Mouse (Mus musculus): ENCODE results near the gene Procr. TPM values are rescaled to one million over a fixed set of nuclear protein-coding genes. Genes with fewer than 3 reads are reported as not detected.

The Procr gene
- total RNA-seq, 2 experiments from 2014 or later, result 11.7 to 11.9 TPM

DNA sequence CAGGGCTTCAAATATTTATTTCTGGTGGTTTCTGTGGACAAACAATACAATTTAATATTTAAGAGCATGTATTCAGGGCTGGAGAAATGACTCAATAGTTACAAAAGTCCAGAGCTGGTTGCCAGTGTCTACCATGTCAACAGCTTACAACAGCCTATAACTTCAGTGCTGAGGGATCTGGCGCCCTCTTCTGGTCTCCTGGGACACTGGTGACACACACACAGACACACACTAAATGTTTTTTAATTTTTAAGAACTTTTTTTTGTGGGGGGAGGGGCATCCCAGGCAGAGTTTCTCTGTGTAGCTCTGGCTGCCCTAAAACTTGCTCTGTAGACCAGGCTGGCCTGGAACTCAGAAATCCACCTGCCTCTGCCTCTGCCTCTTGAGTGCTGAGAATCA is 4.8 kb downstream of the Procr start:
- peak; percentile 42 for DNase-seq

- no peak for DNase-seq
Observed at GRCm38 (mm10) chr2:155756855-155757566, 6.1 kb downstream of the Procr start.

- DNase-seq, result peak; percentile 78
Observed at GRCm38 (mm10) chr2:155764679-155765418, 13.9 kb downstream of the Procr start.

DNA sequence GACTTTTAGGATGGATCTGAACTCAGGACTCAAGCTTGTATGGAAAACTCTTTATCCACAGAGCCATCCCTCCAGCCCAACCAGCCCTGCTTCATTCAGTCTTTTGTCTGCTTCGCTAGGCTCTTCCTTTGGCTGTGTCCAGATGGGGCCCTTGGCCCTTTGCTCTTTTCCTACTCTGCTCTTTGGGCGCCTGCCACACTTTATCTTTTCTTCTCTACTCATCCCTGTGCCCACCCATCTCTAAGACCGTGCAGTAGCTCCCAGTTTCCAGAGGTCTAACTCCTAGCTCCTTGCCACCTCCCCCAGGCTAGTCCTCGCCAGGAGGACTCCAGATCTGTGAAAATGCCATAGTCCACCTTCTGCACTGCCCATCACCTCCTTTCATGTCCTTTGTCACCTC is 22.7 kb downstream of the Procr start:
- DNase-seq, result no peak

- no peak for DNase-seq
Observed at GRCm38 (mm10) chr2:155774261-155774926, 23.5 kb downstream of the Procr start.

- DNase-seq, result no peak
Observed at GRCm38 (mm10) chr2:155774927-155775684, 24.2 kb downstream of the Procr start, which contains the start of gene Mmp24. Gene Mmp24 (plus strand): TSS chr2:155775342.

DNA sequence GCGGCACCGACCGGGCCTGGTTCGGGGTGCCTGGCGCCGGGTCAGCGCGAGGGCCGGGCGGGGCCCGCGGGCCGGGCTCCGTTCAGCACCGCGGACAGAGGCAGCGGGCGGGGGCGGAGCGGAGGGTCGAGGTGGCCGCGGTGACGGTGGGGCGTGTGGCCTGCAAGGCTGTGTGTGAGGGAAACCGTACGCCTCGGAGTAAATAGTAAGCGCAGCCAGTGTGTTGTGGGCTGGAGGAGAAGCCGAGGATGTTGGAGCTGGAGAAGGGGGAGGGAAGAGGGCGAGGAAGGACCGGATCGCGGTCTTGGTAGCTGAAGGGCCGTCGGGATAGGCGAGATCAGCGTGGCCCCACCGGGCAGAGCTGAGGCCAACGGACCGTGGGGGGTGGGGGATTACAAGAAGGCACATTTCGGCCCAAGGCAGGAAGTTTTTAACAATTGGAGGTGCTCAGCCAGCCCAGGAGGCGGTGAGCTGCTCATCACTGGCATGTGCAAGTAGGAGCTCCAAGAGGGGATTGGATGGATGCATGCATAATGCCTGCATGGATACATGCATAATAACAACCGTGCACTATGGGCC is 24.9 kb downstream of the Procr start:
- peak; percentile 77 for DNase-seq

DNA sequence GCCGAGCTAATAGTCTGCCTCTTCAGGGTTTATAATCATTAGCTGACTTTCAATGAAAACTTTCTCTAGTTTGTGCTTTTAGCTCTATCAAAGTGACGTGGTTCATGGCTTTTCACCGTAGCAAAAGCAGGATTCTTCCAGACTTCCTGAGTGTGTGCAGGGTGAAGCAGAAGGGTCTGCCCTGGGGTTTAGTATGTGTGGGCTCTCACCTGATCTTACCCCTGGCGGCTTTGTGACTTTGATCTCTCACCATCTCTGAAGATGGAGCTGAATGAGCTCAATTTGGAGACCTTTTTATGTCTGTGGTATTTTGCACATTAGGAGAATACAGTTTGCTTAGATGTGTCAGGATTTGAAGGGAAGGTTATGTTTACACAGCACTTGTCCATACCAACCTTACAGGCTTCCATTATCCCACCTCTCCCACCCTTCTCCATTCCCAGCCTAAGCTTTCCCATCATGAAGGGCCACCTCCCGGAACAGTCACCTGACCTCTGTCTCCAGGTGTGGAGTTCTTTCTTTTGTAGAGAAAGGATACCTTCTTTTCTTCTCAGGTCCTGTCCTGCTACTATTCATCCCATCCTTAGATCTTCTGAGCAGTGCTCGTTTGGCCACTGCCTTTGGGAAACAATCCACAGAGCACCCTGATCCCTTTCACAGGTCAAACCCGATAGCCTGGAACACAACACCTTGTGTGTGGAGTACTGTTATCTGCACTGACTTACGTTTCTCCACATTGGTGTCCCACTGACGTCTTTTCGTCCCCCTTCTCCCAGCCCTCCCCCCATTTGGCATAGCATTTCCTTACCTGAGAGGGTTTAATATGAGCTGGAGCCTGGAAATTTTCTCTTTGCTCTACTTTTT is 26.1 kb downstream of the Procr start:
- DNase-seq, result no peak

DNA sequence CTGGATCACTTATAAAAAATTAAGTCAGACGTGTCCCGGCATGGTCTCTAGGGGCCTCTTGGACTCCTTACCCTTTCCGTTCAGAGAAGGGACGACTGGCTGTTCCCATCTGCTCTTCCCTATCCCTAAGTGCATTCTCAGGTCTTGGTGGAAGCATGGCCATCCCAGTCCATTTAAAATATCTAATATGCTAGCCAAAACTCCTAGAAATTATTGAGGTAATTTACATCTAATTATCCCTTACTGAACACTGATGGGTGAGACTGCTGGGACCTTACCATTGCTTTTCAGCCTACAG is 26.7 kb downstream of the Procr start:
- DNase-seq, result no peak

GRCm38 (mm10) chr2:155778004-155778403 is 27.1 kb downstream of the Procr start:
- DNase-seq, result no peak

DNA sequence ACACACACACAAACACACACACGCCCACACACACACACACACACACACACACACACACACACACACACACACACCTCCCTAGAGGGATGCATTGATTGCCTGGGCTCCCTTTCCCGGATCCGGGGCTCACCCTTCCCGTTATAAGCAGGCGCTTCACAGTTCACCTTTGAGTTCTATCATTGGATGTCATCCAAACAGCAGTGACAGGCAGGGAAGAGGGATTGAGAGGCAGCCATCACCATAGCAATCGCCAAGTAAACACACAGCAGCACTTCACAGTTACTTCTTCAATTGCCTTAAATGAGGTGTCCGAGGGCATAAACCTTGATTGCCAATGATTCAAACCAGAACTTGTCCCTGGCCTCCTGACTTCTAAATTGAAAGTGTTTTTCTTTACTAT is 28.1 kb downstream of the Procr start:
- no peak for DNase-seq

DNA sequence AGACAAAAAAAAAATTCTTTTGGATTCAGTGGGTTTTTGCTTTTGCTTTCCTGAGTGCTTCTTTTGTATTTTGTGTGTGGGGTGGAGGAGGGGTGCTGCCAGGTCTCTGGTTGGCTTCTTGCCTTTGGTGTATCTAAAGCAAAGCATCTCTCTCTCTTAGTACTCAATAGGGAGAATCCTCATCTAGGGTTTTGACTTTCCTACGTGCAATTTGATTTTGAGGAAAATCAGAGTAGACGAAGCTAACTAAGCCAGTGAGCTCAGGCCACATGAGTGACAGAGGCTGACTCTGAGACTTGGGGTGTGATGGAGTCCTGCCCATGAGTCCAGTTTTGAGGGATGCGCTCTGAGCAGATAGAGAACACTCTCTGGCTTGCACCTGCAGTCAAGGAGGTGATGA is 28.6 kb downstream of the Procr start:
- DNase-seq, result no peak

- no peak for DNase-seq
Observed at GRCm38 (mm10) chr2:155784534-155784933, 33.6 kb downstream of the Procr start.

DNA sequence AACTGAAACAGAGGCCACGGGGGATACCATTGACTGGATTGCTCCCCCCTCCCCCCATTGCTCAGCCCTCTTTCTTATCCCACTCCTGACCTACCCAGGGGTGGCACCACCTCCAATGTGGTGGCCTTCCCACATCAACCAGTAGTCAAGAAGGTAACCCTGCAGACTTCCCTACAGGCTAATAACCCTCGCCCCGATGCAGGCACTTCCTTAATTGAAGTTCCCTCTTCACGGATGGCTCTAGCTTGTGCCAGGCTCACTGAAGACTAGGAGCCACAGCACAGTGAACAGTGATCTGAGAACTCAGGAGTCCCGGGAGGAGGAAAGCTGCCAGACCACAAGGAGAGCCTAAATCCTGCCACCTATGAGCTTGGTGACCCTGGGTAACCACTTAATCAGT is 36.0 kb downstream of the Procr start:
- DNase-seq, result no peak

- no peak for DNase-seq
Observed at GRCm38 (mm10) chr2:155787949-155788931, 37.3 kb downstream of the Procr start.

- no peak for DNase-seq
Observed at GRCm38 (mm10) chr2:155792899-155793298, 42.0 kb downstream of the Procr start.

DNA sequence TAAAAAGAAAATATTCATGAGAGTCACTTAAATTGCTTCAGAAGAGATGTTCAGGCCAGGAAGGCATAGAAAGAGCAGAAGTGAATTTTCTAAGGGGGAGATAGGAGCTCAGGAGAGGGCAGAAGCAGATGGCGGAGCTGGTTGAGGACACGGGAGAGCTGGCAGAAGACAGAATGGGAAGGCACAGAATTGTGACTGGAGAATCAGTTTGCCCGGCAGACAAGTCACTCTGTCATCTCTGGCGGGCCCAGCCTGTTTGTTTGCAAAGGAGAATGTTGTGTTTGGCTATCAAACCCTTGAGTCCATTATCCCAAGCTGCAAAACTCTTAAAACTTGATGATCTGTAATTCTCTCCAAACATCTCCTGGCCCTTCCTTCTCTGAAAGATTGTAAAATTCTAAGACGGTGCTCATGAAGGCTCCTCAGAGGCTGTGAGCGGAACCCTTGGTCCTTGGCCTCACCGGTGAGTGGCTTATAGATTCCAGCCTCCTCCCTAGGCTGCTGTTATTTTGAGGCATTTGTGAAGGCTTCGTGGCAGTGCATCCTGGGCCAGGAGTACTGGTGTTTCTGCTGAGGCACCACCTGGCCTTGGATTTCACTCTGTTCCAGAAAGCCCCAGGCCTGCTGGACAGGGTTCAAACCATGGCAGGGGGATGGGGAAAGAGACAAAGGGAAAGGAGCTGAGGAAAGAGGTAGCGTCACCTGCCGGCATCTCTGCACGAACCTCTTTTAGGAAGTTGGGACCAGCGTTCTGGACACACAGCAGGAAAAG is 43.9 kb downstream of the Procr start:
- DNase-seq, result no peak

DNA sequence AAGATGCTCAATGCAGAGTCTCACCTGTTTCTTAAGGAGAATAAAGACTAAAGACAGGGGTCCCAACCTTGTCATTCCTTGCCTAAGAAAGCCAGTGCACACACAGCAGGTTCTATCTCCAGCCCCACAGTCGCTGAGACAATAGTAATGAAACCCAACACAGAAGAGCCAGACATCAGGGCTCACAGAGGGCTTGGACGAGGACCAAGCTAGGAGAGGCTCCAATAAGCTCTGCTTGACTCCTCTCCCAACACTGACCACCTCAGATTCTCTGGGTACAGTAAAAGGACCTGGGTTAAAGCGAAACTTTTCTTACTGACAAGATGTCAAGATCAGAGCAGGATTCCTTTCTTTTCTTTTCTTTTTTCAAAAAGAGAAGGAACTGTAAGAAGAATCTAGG is 47.7 kb downstream of the Procr start:
- DNase-seq, result no peak

DNA sequence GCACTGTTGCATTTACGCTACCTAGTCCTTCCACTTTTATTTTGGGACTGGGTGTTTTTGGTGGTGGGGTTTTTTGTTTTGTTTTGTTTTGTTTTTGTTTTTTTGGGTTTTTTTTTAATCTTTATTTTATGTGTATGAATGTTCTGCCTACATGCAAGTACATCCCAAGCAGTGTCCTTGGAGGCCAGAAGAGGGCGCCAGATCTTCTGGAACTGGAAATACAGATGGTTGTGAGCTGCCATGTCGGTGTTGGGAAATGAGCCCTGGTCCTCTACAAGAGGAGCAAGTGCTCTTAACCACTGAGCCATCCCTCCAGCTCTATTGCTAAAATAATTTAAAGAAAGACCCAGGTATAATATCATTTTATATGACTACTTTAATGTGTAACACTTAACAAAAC is 51.8 kb downstream of the Procr start:
- DNase-seq, result no peak

Measured in gastrocnemius, postnatal 10 days (tissue).